Mouse (Mus musculus) forelimb bud, embryonic 11.5 days (tissue): ENCODE results near the gene Cep128.
"Not testable (repeated sequence)": the region's sequence is repeated elsewhere in the genome, so short reads cannot be mapped to it uniquely, and the experiment has no call there.

Experiments
- DNase-seq: peaks from one replicate; pipeline ENCODE4 v3.0.0-alpha.2; 2012; ENCODE audit warnings: low read depth, low spot score

Cep128 gene

GRCm38 (mm10) chr12:91384281-91385017 is at the start of gene Cep128, which contains the start of gene Tshr:
Gene Cep128 (minus strand): TSS chr12:91384409.
Gene Tshr (plus strand): TSS chr12:91384563.
- DNase-seq = peak; percentile 92

GRCm38 (mm10) chr12:91427129-91427528 is 42.9 kb upstream of the Cep128 start:
- no peak for DNase-seq

- DNase-seq = no peak
These were observed 42.3 kb upstream of the Cep128 start for GRCm38 (mm10) chr12:91426499-91426898.

- DNase-seq = no peak
These were observed 39.1 kb upstream of the Cep128 start for GRCm38 (mm10) chr12:91423125-91423820.

- DNase-seq = no peak
These were observed 37.1 kb upstream of the Cep128 start for GRCm38 (mm10) chr12:91421272-91421671.

GRCm38 (mm10) chr12:91418791-91419190 is 34.6 kb upstream of the Cep128 start:
- DNase-seq = peak; percentile 47

GRCm38 (mm10) chr12:91416828-91417227 is 32.6 kb upstream of the Cep128 start:
- DNase-seq = no peak

GRCm38 (mm10) chr12:91415112-91415511 is 30.9 kb upstream of the Cep128 start:
- no peak for DNase-seq

- DNase-seq = peak; percentile 51
These were observed 28.4 kb upstream of the Cep128 start for GRCm38 (mm10) chr12:91412461-91413182.

GRCm38 (mm10) chr12:91410306-91410705 is 26.1 kb upstream of the Cep128 start:
- no peak for DNase-seq

GRCm38 (mm10) chr12:91401049-91401352 is 16.8 kb upstream of the Cep128 start:
- DNase-seq = no peak

- peak; percentile 78 for DNase-seq
These were observed 16.2 kb upstream of the Cep128 start for GRCm38 (mm10) chr12:91400232-91401048.

GRCm38 (mm10) chr12:91383516-91384264 is 519 bp downstream of the Cep128 start:
- DNase-seq = no peak

- no peak for DNase-seq
These were observed 15.0 kb downstream of the Cep128 start for GRCm38 (mm10) chr12:91369173-91369572.

- no peak for DNase-seq
These were observed 30.4 kb downstream of the Cep128 start for GRCm38 (mm10) chr12:91353783-91354182.

- DNase-seq = not testable (repeated sequence)
These were observed 45.6 kb downstream of the Cep128 start for GRCm38 (mm10) chr12:91338656-91339055.

- DNase-seq = no peak
These were observed 56.7 kb downstream of the Cep128 start for GRCm38 (mm10) chr12:91327527-91327926.

GRCm38 (mm10) chr12:91326104-91326503 is 58.1 kb downstream of the Cep128 start:
- DNase-seq = peak; percentile 45

GRCm38 (mm10) chr12:91315026-91315425 is 69.2 kb downstream of the Cep128 start:
- DNase-seq = no peak

- DNase-seq = peak; percentile 63
These were observed 70.1 kb downstream of the Cep128 start for GRCm38 (mm10) chr12:91313974-91314587.
